18 mouse cellular contexts compared by ENCODE assay signal in the genomic region with DNA sequence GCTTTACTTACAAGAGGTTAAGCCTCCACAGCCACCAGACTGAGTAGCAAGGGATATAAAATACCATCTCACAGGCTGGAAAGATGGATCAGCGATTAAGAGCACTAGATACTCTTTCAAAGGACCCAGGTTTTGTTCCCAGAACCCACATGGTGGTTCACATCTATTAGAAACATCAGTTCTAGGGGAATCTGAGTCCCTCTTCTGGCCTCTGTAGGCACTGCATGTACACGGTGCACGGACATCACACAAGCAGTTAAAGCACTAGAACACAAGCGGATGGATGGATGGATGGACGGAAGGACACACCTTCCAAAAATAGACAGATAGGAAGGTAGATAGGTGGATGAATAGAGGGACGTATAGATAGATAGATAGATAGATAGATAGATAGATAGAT. TPM values are rescaled to one million over a fixed set of nuclear protein-coding genes. Genes with fewer than 3 reads are reported as not detected.
A peak's percentile ranks its signal among the peaks of the same experiment; 100 is the strongest.
DNase-seq lines count a peak whose midpoint lies in the region; ATAC-seq and TF ChIP-seq lines count a peak whose summit lies in the region.
"Had no signal": no experiment of that assay in that cellular context is flagged by ENCODE, and none has a peak within 500 bp of the region (broad histone marks: within the 10 kb centered on the region; RNA-seq: fewer than 3 reads in every experiment).

No protein-coding gene starts in this region.

- H3K27ac ChIP-seq in liver, adult 2 months (replicated peaks; ENCODE audit: insufficient read depth, low read depth, low read length): no peak overlapping the region
- no peak overlapping the region for H3K27ac ChIP-seq in liver, embryonic 12.5 days
- H3K27ac ChIP-seq: embryonic facial prominence, embryonic 10.5 days; heart, embryonic 10.5 days; kidney, embryonic 15.5 days; liver, embryonic 13.5 days; midbrain, embryonic 12.5 days had no signal

- peaks cover 11% of the 10 kb centered on the region for H3K4me1 ChIP-seq in liver, adult 2 months (ENCODE audit: control insufficient read depth, insufficient read depth, low read length)
- H3K4me1 ChIP-seq in liver, embryonic 12.5 days: no peaks in the 10 kb centered on the region
- H3K4me1 ChIP-seq: kidney, embryonic 15.5 days; liver, embryonic 13.5 days had no signal

- TF ChIP-seq CTCF in liver, adult 2 months (IDR thresholded peaks at IDR 0.05; ENCODE audit: low read depth, low read length): peak; percentile 23; the same call in 1 of the 2 replicates
- TF ChIP-seq CTCF in Patski (IDR thresholded peaks at IDR 0.05): peak; percentile 43

- H3K79me2 ChIP-seq in liver, adult 2 months (ENCODE audit: control insufficient read depth, insufficient read depth, low read length): no peaks in the 10 kb centered on the region

- H3K9me3 ChIP-seq in liver, embryonic 12.5 days (replicated peaks): no peaks in the 10 kb centered on the region; the same call in 1 of the 2 replicates
- H3K9me3 ChIP-seq: embryonic facial prominence, embryonic 10.5 days; heart, embryonic 10.5 days; kidney, embryonic 15.5 days; liver, embryonic 13.5 days; midbrain, embryonic 12.5 days had no signal

- CTCF ChIA-PET in Patski (lab: Charles Lee): interaction anchor here (2.4 kb wide), 1 partner anchor 12 kb away, joined by 6 read pairs; no protein-coding TSS in a partner anchor

- POLR2A ChIA-PET in Patski (lab: Charles Lee): no interaction called here

- 96% methylated on average over 6 of the region's 6 CpGs for WGBS in liver, adult 2 months
- WGBS in liver, embryonic 12.5 days (ENCODE audit: insufficient replicate concordance): 81% methylated on average over 6 of the region's 6 CpGs

- peak; percentile 17 for DNase-seq in CD4-positive, CD25-positive, alpha-beta regulatory T cell, adult 2 months (ENCODE audit: low read depth, low spot score)
- no peak for DNase-seq in liver, adult 2 months (ENCODE audit: extremely low read depth, low read depth, low spot score)
- DNase-seq in 3T3-L1 (ENCODE audit: low read depth, low spot score) (peak; percentile 14), Patski (ENCODE audit: low read depth, low spot score) (no peak)
- DNase-seq in adrenal gland, postnatal 36 days: no peak
- DNase-seq in right cerebral cortex, postnatal 36 days (ENCODE audit: low spot score in 2 of 2): no peak
- DNase-seq: cerebellum, postnatal 25 days; forebrain, postnatal 0 days; gastrocnemius, postnatal 14 days; liver, embryonic 13.5 days; lung, postnatal 4 days had no signal

- H3K36me3 ChIP-seq in liver, adult 2 months (ENCODE audit: control insufficient read depth, insufficient read depth, low read length): peaks cover 24% of the 10 kb centered on the region
- peaks cover 49% of the 10 kb centered on the region for H3K36me3 ChIP-seq in liver, embryonic 12.5 days

- H3K27me3 ChIP-seq in liver, adult 2 months (ENCODE audit: control insufficient read depth, insufficient read depth, low read length): no peaks in the 10 kb centered on the region
- H3K27me3 ChIP-seq in liver, embryonic 12.5 days (replicated peaks): no peaks in the 10 kb centered on the region
- H3K27me3 ChIP-seq in Patski: no peaks in the 10 kb centered on the region
- H3K27me3 ChIP-seq: kidney, embryonic 15.5 days; liver, embryonic 13.5 days; midbrain, embryonic 12.5 days had no signal

- no peak overlapping the region for H3K4me2 ChIP-seq in liver, embryonic 12.5 days
- H3K4me2 ChIP-seq: kidney, embryonic 15.5 days; liver, embryonic 13.5 days; midbrain, embryonic 12.5 days had no signal

- TF ChIP-seq POLR2A in liver, adult 2 months (IDR thresholded peaks at IDR 0.05; ENCODE audit: extremely low read depth, insufficient read depth, low read length): no peak

- no peak overlapping the region for H3K4me3 ChIP-seq in liver, adult 2 months (ENCODE audit: insufficient read depth, low read depth, low read length)
- H3K4me3 ChIP-seq in liver, embryonic 12.5 days: no peak overlapping the region
- H3K4me3 ChIP-seq: embryonic facial prominence, embryonic 10.5 days; heart, embryonic 10.5 days; kidney, embryonic 15.5 days; liver, embryonic 13.5 days; midbrain, embryonic 12.5 days had no signal

- in situ Hi-C loops in Patski (cut with MboI; ENCODE audit: low pct_unique_long_range_greater_than_20kb): no loop called here

- no peak overlapping the region for H3K9ac ChIP-seq in liver, adult 2 months (ENCODE audit: low read depth, low read length)
- H3K9ac ChIP-seq in liver, embryonic 12.5 days: no peak overlapping the region
- H3K9ac ChIP-seq: forebrain, postnatal 0 days; kidney, embryonic 15.5 days; liver, embryonic 13.5 days; midbrain, embryonic 12.5 days had no signal

- no peak for ATAC-seq in CD4-positive, CD25-positive, alpha-beta regulatory T cell, adult 4 months
- ATAC-seq in liver, embryonic 12.5 days: no peak
- no peak for ATAC-seq in Patski
- ATAC-seq: forebrain, postnatal 0 days; hindbrain, embryonic 16.5 days had no signal

RNA-seq across cellular contexts. Expression of a gene that starts 46.5 kb away (rescaled TPM):
- 10 to 100 TPM in 1 of 2 experiments, 1 to 10 TPM in 1; 9.1 to 12.8 TPM for polyA plus RNA-seq in CD4-positive, CD25-positive, alpha-beta regulatory T cell, adult 4 months (2017; shearing (Covaris generic))
- total RNA-seq in liver, adult 2 months (2014; rRNA removed): 13.3 and 14.6 TPM in 2 replicates
- 32.2 and 36.4 TPM in 2 replicates for polyA plus RNA-seq in liver, adult 2 months (2012; rRNA removed)
- polyA plus RNA-seq in liver, embryonic 12.5 days (2016; fragmentation: Nextera tagmentation; extraction: Ambion mirVana): 15.7 and 16.7 TPM in 2 replicates
- 31.5 TPM for polyA plus RNA-seq in Patski (2021)
- total RNA-seq in adrenal gland, postnatal 36 days (2021): 10 to 100 TPM; 21.2 to 38.2 TPM

Comparison
In these comparisons a context has a peak if more than half of its experiments do, and no peak if none do; other contexts are left out.
1. DNase-seq: peak in CD4-positive, CD25-positive, alpha-beta regulatory T cell, adult 2 months (single experiment) and 3T3-L1 (single experiment); none in liver, adult 2 months (single experiment), Patski (single experiment), adrenal gland, postnatal 36 days (0 of 2) and right cerebral cortex, postnatal 36 days (0 of 2).